Mouse (Mus musculus): ENCODE data around the gene Gfm2. TPM values are rescaled to one million over a fixed set of nuclear protein-coding genes. Genes with fewer than 3 reads are reported as not detected.
A peak's percentile ranks its signal among the peaks of the same experiment; 100 is the strongest.

Gfm2 gene
- polyA plus RNA-seq, 1 experiment = 34.5 TPM

- DNase-seq (ENCODE audit: low read depth) = peak; percentile 64
- TF ChIP-seq POLR2A (IDR thresholded peaks at IDR 0.05; ENCODE audit: borderline replicate concordance, extremely low read depth, insufficient read depth, insufficient read length, poor library complexity, severe bottlenecking) = no peak
- no peak for TF ChIP-seq CTCF (IDR thresholded peaks at IDR 0.05; ENCODE audit: borderline replicate concordance, extremely low read depth, insufficient read depth, insufficient read length)
These were observed 77.0 kb downstream of the Gfm2 start for GRCm38 (mm10) chr13:97214583-97215268.

GRCm38 (mm10) chr13:97215563-97215962, 77.8 kb downstream of the Gfm2 start:
- peak; percentile 64 for DNase-seq (ENCODE audit: low read depth)
- no peak for TF ChIP-seq POLR2A (IDR thresholded peaks at IDR 0.05; ENCODE audit: borderline replicate concordance, extremely low read depth, insufficient read depth, insufficient read length, poor library complexity, severe bottlenecking)
- TF ChIP-seq CTCF (IDR thresholded peaks at IDR 0.05; ENCODE audit: borderline replicate concordance, extremely low read depth, insufficient read depth, insufficient read length) = no peak

GRCm38 (mm10) chr13:97216196-97216595, 78.5 kb downstream of the Gfm2 start:
- no peak for DNase-seq (ENCODE audit: low read depth)
- TF ChIP-seq CTCF (IDR thresholded peaks at IDR 0.05; ENCODE audit: borderline replicate concordance, extremely low read depth, insufficient read depth, insufficient read length) = no peak
- no peak for TF ChIP-seq POLR2A (IDR thresholded peaks at IDR 0.05; ENCODE audit: borderline replicate concordance, extremely low read depth, insufficient read depth, insufficient read length, poor library complexity, severe bottlenecking)

GRCm38 (mm10) chr13:97220022-97220421, 82.3 kb downstream of the Gfm2 start:
- no peak for TF ChIP-seq CTCF (IDR thresholded peaks at IDR 0.05; ENCODE audit: borderline replicate concordance, extremely low read depth, insufficient read depth, insufficient read length)
- no peak for DNase-seq (ENCODE audit: low read depth)

GRCm38 (mm10) chr13:97223856-97224255, 86.1 kb downstream of the Gfm2 start:
- TF ChIP-seq POLR2A (IDR thresholded peaks at IDR 0.05; ENCODE audit: borderline replicate concordance, extremely low read depth, insufficient read depth, insufficient read length, poor library complexity, severe bottlenecking) (no peak), CTCF (IDR thresholded peaks at IDR 0.05; ENCODE audit: borderline replicate concordance, extremely low read depth, insufficient read depth, insufficient read length) (no peak)
- DNase-seq (ENCODE audit: low read depth) = no peak

- TF ChIP-seq CTCF (IDR thresholded peaks at IDR 0.05; ENCODE audit: borderline replicate concordance, extremely low read depth, insufficient read depth, insufficient read length) (no peak), POLR2A (IDR thresholded peaks at IDR 0.05; ENCODE audit: borderline replicate concordance, extremely low read depth, insufficient read depth, insufficient read length, poor library complexity, severe bottlenecking) (no peak)
- DNase-seq (ENCODE audit: low read depth) = no peak
These were observed 86.7 kb downstream of the Gfm2 start for GRCm38 (mm10) chr13:97224341-97224982.

GRCm38 (mm10) chr13:97225130-97225529, 87.4 kb downstream of the Gfm2 start:
- TF ChIP-seq CTCF (IDR thresholded peaks at IDR 0.05; ENCODE audit: borderline replicate concordance, extremely low read depth, insufficient read depth, insufficient read length) (no peak), POLR2A (IDR thresholded peaks at IDR 0.05; ENCODE audit: borderline replicate concordance, extremely low read depth, insufficient read depth, insufficient read length, poor library complexity, severe bottlenecking) (no peak)
- no peak for DNase-seq (ENCODE audit: low read depth)

- TF ChIP-seq POLR2A (IDR thresholded peaks at IDR 0.05; ENCODE audit: borderline replicate concordance, extremely low read depth, insufficient read depth, insufficient read length, poor library complexity, severe bottlenecking) (no peak), CTCF (IDR thresholded peaks at IDR 0.05; ENCODE audit: borderline replicate concordance, extremely low read depth, insufficient read depth, insufficient read length) (no peak)
These were observed 90.1 kb downstream of the Gfm2 start for GRCm38 (mm10) chr13:97227795-97228194.

GRCm38 (mm10) chr13:97230101-97230500, 92.4 kb downstream of the Gfm2 start:
- no peak for DNase-seq (ENCODE audit: low read depth)
- TF ChIP-seq POLR2A (IDR thresholded peaks at IDR 0.05; ENCODE audit: borderline replicate concordance, extremely low read depth, insufficient read depth, insufficient read length, poor library complexity, severe bottlenecking) = no peak
- no peak for TF ChIP-seq CTCF (IDR thresholded peaks at IDR 0.05; ENCODE audit: borderline replicate concordance, extremely low read depth, insufficient read depth, insufficient read length)

More at GRCm38 (mm10) chr13:97227795-97228194, 90.1 kb downstream of the Gfm2 start:
- no peak for DNase-seq (ENCODE audit: low read depth)

Other genes with a start within 250 kb of the Gfm2 start
- 0.11 and 0.15 TPM in 2 replicates for gene Gcnt4, start 213.2 kb upstream of the Gfm2 start, polyA plus RNA-seq (2012; rRNA removed)
- not detected in 2 replicates for gene 1700029F12Rik, start 103.6 kb upstream of the Gfm2 start, polyA plus RNA-seq (2012; rRNA removed)
- gene Fam169a, start 70.7 kb upstream of the Gfm2 start, polyA plus RNA-seq (2012; rRNA removed) = 10.6 and 17.0 TPM in 2 replicates
- gene Gm6169, start 38.7 kb upstream of the Gfm2 start, polyA plus RNA-seq (2012; rRNA removed) = 0.21 and 0.94 TPM in 2 replicates
- 59.7 and 76.7 TPM in 2 replicates for gene Nsa2, start within 50 bp of the Gfm2 start, polyA plus RNA-seq (2012; rRNA removed)
- gene Hexb, start 60.4 kb downstream of the Gfm2 start, polyA plus RNA-seq (2012; rRNA removed) = 25.8 and 28.2 TPM in 2 replicates
- gene Enc1, start 103.2 kb downstream of the Gfm2 start, polyA plus RNA-seq (2012; rRNA removed) = 249 and 303 TPM in 2 replicates

Data from brain, embryonic 14.5 days (tissue).